9 mouse cellular contexts compared by ENCODE assay signal in genomic region chr4:107962044-107962732, GRCm38 (mm10). TPM values are rescaled to one million over a fixed set of nuclear protein-coding genes. Genes with fewer than 3 reads are reported as not detected.
DNase-seq lines count a peak whose midpoint lies in the region; ATAC-seq and TF ChIP-seq lines count a peak whose summit lies in the region.
"Had no signal": no experiment of that assay in that cellular context is flagged by ENCODE, and none has a peak within 500 bp of the region (broad histone marks: within the 10 kb centered on the region; RNA-seq: fewer than 3 reads in every experiment).

No protein-coding gene starts in this region.

- H3K9ac ChIP-seq in hindbrain, postnatal 0 days (replicated peaks; ENCODE audit: low read length), result no peak overlapping the region
- no peak overlapping the region for H3K9ac ChIP-seq in limb, embryonic 13.5 days

- no peaks in the 10 kb centered on the region for H3K9me3 ChIP-seq in hindbrain, postnatal 0 days (ENCODE audit: low read length)
- no peaks in the 10 kb centered on the region for H3K9me3 ChIP-seq in hindbrain, embryonic 10.5 days
- no peaks in the 10 kb centered on the region for H3K9me3 ChIP-seq in limb, embryonic 13.5 days

- no peak overlapping the region for H3K27ac ChIP-seq in hindbrain, postnatal 0 days
- H3K27ac ChIP-seq in hindbrain, embryonic 10.5 days, result no peak overlapping the region
- H3K27ac ChIP-seq in limb, embryonic 13.5 days, result no peak overlapping the region
- H3K27ac ChIP-seq: kidney, postnatal 0 days had no signal

- TF ChIP-seq CTCF in hindbrain, postnatal 0 days (IDR thresholded peaks at IDR 0.05; ENCODE audit: low read depth), result no peak

- H3K4me2 ChIP-seq in hindbrain, postnatal 0 days (ENCODE audit: low read depth, low read length), result no peak overlapping the region
- H3K4me2 ChIP-seq in limb, embryonic 13.5 days (replicated peaks), result no peak overlapping the region

- ATAC-seq in hindbrain, postnatal 0 days, result peak; percentile 43; the same call in 1 of the 2 replicates
- ATAC-seq in granulocyte monocyte progenitor cell, adult 5-6 weeks (replicated peaks; ENCODE audit: poor library complexity, severe bottlenecking), result 0 out of 2 replicates have a peak, but pooled peaks have one; percentile 29
- peak; percentile 77 for ATAC-seq in limb, embryonic 13.5 days (ENCODE audit: low FRiP score, low read depth)
- no peak for ATAC-seq in activated CD4-positive, CD25-positive, alpha-beta regulatory T cell, adult 4 months

- no peak overlapping the region for H3K4me3 ChIP-seq in hindbrain, postnatal 0 days (ENCODE audit: low read length)
- no peak overlapping the region for H3K4me3 ChIP-seq in hindbrain, embryonic 10.5 days
- no peak overlapping the region for H3K4me3 ChIP-seq in limb, embryonic 13.5 days

- no peaks in the 10 kb centered on the region for H3K36me3 ChIP-seq in hindbrain, postnatal 0 days (ENCODE audit: insufficient read depth, low read length)
- H3K36me3 ChIP-seq in hindbrain, embryonic 10.5 days, result no peaks in the 10 kb centered on the region
- H3K36me3 ChIP-seq in limb, embryonic 13.5 days, result no peaks in the 10 kb centered on the region

- WGBS in hindbrain, postnatal 0 days, result 52% methylated on average over 11 of the region's 11 CpGs
- WGBS in hindbrain, embryonic 10.5 days, result 76% methylated on average over 11 of the region's 11 CpGs
- WGBS in limb, embryonic 13.5 days, result 53% methylated on average over 11 of the region's 11 CpGs

- H3K27me3 ChIP-seq in hindbrain, postnatal 0 days (ENCODE audit: insufficient read depth, low read length), result no peaks in the 10 kb centered on the region
- no peaks in the 10 kb centered on the region for H3K27me3 ChIP-seq in hindbrain, embryonic 10.5 days (ENCODE audit: insufficient read depth, poor library complexity, severe bottlenecking)
- H3K27me3 ChIP-seq in limb, embryonic 13.5 days, result no peaks in the 10 kb centered on the region

- DNase-seq in hindbrain, postnatal 0 days (ENCODE audit: low spot score), result peak; percentile 46
- DNase-seq in hindbrain, embryonic 10.5 days (ENCODE audit: low spot score), result no peak
- DNase-seq in NIH3T3 (ENCODE audit: low read depth), result peak; percentile 98
- DNase-seq in frontal cortex, adult 2 months (ENCODE audit: extremely low spot score in 1 of 2, low spot score in 1 of 2), result no peak
- no peak for DNase-seq in spleen, adult 18-20 months

- 0 out of 2 replicates have a peak, but pooled peaks cover 4% of the 10 kb centered on the region for H3K4me1 ChIP-seq in hindbrain, postnatal 0 days (ENCODE audit: insufficient read depth, low read length)
- H3K4me1 ChIP-seq in hindbrain, embryonic 10.5 days (replicated peaks), result peaks cover 17% of the 10 kb centered on the region
- peaks cover 13% of the 10 kb centered on the region for H3K4me1 ChIP-seq in limb, embryonic 13.5 days

RNA-seq across cellular contexts. Expression of gene Slc1a7, which starts 5.9 kb away (rescaled TPM):
- total RNA-seq in hindbrain, postnatal 0 days (2014; rRNA removed), result 0.25 TPM in 1 of 2 replicates, not detected in the other
- 0.05 and 0.09 TPM in 2 replicates for polyA plus RNA-seq in hindbrain, postnatal 0 days (2015; fragmentation: Nextera tagmentation; extraction: Ambion mirVana)
- polyA plus RNA-seq in hindbrain, embryonic 10.5 days (2016; fragmentation: Nextera tagmentation; extraction: Ambion mirVana), result not detected in 2 replicates
- not detected in 2 replicates for total RNA-seq in granulocyte monocyte progenitor cell, adult 5-6 weeks (2014; fragmentation: Nextera tagmentation)
- total RNA-seq in granulocyte monocyte progenitor cell, adult 5-6 weeks (2017), result not detected in 2 replicates
- polyA plus RNA-seq in limb, embryonic 13.5 days (2015; fragmentation: Nextera tagmentation; extraction: Ambion mirVana), result not detected in 2 replicates
- polyA plus RNA-seq in activated CD4-positive, CD25-positive, alpha-beta regulatory T cell, adult 4 months (2017; shearing (Covaris generic)), result under 1 TPM in 1 of 2 experiments, not detected in 1; 0.17 TPM
- polyA plus RNA-seq in frontal cortex, adult 2 months (2012; rRNA removed), result 0.10 and 0.11 TPM in 2 replicates

RNA-seq across cellular contexts. Expression of gene Cpt2, which starts 38.8 kb away (rescaled TPM):
- total RNA-seq in hindbrain, postnatal 0 days (2014; rRNA removed), result 17.4 and 19.2 TPM in 2 replicates
- polyA plus RNA-seq in hindbrain, postnatal 0 days (2015; fragmentation: Nextera tagmentation; extraction: Ambion mirVana), result 13.8 TPM in 2 replicates
- polyA plus RNA-seq in hindbrain, embryonic 10.5 days (2016; fragmentation: Nextera tagmentation; extraction: Ambion mirVana), result 38.7 and 39.7 TPM in 2 replicates
- 25.6 and 32.1 TPM in 2 replicates for total RNA-seq in granulocyte monocyte progenitor cell, adult 5-6 weeks (2014; fragmentation: Nextera tagmentation)
- total RNA-seq in granulocyte monocyte progenitor cell, adult 5-6 weeks (2017), result 18.3 and 33.1 TPM in 2 replicates
- polyA plus RNA-seq in limb, embryonic 13.5 days (2015; fragmentation: Nextera tagmentation; extraction: Ambion mirVana), result 27.1 and 27.4 TPM in 2 replicates
- polyA plus RNA-seq in activated CD4-positive, CD25-positive, alpha-beta regulatory T cell, adult 4 months (2017; shearing (Covaris generic)), result 10 to 100 TPM; 14.2 to 16.7 TPM
- polyA plus RNA-seq in frontal cortex, adult 2 months (2012; rRNA removed), result 9.3 and 9.9 TPM in 2 replicates

Comparison
In these comparisons a context has a peak if more than half of its experiments do, and no peak if none do; other contexts are left out.
1. DNase-seq: peak in hindbrain, postnatal 0 days (single experiment) and NIH3T3 (single experiment); none in hindbrain, embryonic 10.5 days (single experiment), frontal cortex, adult 2 months (0 of 2) and spleen, adult 18-20 months (0 of 2).